Mouse (Mus musculus) cortical plate, adult 2 months (tissue): ENCODE measurements at regions not wholly inside any gene's neighbourhood (a gene's known extent, or its start where the extent isn't known, plus 50 kb on each side); places are given as distances from the start of the nearest gene placed in this dataset.

Experiments used
- H3K27ac ChIP-seq: fragments of 200-500 bp; 2 replicates; pipeline ENCODE4 v1.5.1; 2012; ENCODE audit warnings: low read length, control low read depth, inconsistent platforms; ENCODE audit not compliant: insufficient read depth
- H3K4me1 ChIP-seq: fragments of 200-500 bp; 2 replicates; pipeline ENCODE4 v1.6.1; 2011; ENCODE audit warnings: low read length; ENCODE audit not compliant: control insufficient read depth, insufficient read depth
- H3K4me3 ChIP-seq: fragments of 200-500 bp; 2 replicates; pipeline ENCODE4 v1.5.1; 2011; ENCODE audit warnings: mild to moderate bottlenecking, low read length, control low read depth; ENCODE audit not compliant: insufficient read depth
- CTCF ChIP-seq: fragments of 200-500 bp; IDR thresholded peaks from 2 replicates; pipeline ENCODE4 v1.5.1; 2011; ENCODE audit warnings: mild to moderate bottlenecking, control low read depth, low read length; ENCODE audit not compliant: insufficient read depth; ENCODE audit errors: extremely low read depth
- POLR2A ChIP-seq: fragments of 200-500 bp; IDR thresholded peaks from 2 replicates; pipeline ENCODE4 v1.6.1; 2011; ENCODE audit warnings: mild to moderate bottlenecking, low read length, control low read depth; ENCODE audit not compliant: insufficient read depth; ENCODE audit errors: extremely low read depth

- Histone ChIP-seq H3K27ac (no peak overlapping the region), H3K4me3 (no peak overlapping the region), H3K4me1 (no peaks in the 10 kb centered on the region)
- no peak for TF ChIP-seq POLR2A
- TF ChIP-seq CTCF: no peak
Measured at GRCm38 (mm10) chr12:70611891-70612290, 159.0 kb downstream of the Tmx1 start.

DNA sequence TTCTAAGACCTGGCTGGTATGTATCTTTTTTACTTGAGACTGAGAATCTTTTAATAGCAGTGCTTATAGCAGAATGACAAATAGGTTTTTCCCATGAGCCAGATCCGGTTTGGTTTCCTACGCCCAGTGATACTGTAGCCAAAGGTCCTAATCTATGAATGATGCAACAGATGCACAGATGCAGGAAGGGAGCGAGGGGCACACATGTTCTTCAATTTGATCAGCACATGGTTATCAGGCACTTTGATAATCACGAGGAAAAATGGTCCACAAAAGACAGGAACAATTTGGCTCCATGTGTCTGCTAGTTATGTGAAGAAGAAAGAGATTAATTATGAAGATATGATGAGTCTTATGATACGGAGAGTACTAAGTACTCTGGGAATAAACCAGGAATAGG is 160.3 kb downstream of the Tmx1 start:
- TF ChIP-seq CTCF: no peak
- no peak for TF ChIP-seq POLR2A
- no peak overlapping the region for H3K27ac ChIP-seq
- H3K4me3 ChIP-seq: no peak overlapping the region
- H3K4me1 ChIP-seq: no peaks in the 10 kb centered on the region

GRCm38 (mm10) chr12:70614101-70614500 is 161.2 kb downstream of the Tmx1 start:
- Histone ChIP-seq H3K4me3 (no peak overlapping the region), H3K4me1 (no peaks in the 10 kb centered on the region), H3K27ac (no peak overlapping the region)
- TF ChIP-seq CTCF: no peak
- no peak for TF ChIP-seq POLR2A

DNA sequence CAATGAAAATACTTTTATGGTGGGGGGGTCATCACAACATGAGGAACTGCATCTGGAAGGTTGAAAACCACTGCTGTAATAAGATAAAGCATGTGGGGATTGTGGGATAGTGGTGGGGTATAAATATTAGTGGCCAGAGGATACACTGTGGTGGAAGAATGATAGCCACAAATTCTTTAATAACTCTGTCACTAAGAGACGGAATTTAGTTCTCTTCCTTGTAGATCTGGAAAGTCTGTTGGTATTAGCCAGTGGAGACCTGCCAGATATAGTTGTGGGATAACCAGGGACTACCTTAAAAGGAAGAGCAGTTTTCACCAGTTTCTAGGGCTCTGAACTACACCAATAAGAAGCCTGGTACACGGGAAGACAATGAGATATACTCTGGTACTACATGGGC is 161.8 kb downstream of the Tmx1 start:
- Histone ChIP-seq H3K4me1 (no peaks in the 10 kb centered on the region), H3K4me3 (no peak overlapping the region), H3K27ac (no peak overlapping the region)
- TF ChIP-seq CTCF (no peak), POLR2A (no peak)

DNA sequence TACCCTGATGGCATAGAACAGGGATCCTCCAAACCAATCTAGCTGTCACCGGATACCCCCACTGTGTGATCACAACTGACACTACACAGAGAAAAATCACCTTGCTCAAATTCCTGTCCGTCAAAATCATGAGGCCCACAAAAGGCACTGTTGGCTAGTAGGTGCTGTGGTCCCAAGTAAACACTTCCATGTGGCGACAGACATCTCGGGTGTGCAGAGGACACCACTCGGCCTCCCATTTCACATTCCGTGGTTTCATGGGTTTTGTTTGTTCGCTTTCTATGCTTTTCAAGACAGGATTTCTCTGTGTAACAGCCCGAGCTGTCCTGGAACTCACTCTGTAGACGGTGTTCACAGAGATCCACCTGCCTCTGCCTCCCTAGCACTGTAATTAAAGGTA is 162.2 kb downstream of the Tmx1 start:
- H3K4me3 ChIP-seq: no peak overlapping the region
- no peak for TF ChIP-seq POLR2A
- no peak for TF ChIP-seq CTCF
- H3K27ac ChIP-seq: no peak overlapping the region
- H3K4me1 ChIP-seq: no peaks in the 10 kb centered on the region

DNA sequence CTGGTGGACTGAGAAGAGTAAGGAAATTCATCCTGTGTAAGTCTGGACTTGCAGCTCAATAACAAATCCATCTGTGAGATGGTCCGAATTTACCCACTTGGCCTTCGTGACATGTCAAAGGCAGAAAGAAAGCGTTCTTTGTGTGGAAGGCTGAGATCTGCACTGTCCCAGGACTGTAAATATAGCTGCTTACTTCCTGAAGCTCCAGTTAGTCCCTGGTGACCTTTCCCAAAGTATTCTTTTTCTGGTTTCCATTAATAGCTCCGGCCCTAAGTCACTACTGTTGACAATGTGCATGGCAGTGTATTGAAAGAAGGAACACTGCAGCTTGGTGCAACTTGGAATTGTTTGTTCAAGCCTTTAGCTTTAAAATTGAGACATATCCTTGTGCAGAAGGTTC is 163.2 kb downstream of the Tmx1 start:
- Histone ChIP-seq H3K4me1 (no peaks in the 10 kb centered on the region), H3K4me3 (no peak overlapping the region), H3K27ac (no peak overlapping the region)
- TF ChIP-seq POLR2A: no peak
- TF ChIP-seq CTCF: no peak

DNA sequence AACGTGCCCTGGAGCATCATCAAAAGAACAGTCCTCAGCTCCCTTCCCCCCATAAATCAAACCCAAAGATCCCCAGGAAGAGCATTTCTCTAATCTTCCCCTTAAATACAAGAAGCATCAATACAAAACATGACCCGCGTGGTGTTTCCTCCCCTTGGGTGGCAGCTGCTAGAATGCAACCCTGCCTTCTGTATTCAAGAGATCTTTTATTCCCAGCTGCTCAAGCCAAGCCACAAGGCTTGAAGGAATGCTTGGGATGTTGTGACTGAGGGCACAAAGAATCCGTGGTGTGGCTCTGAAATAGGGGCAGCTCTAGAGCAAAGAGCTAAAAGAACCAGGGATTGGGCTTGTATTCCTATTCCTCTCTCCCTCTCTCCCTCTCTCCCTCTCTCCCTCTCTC is 163.6 kb downstream of the Tmx1 start:
- no peak overlapping the region for H3K4me3 ChIP-seq
- TF ChIP-seq POLR2A (no peak), CTCF (no peak)
- no peaks in the 10 kb centered on the region for H3K4me1 ChIP-seq
- H3K27ac ChIP-seq: no peak overlapping the region

DNA sequence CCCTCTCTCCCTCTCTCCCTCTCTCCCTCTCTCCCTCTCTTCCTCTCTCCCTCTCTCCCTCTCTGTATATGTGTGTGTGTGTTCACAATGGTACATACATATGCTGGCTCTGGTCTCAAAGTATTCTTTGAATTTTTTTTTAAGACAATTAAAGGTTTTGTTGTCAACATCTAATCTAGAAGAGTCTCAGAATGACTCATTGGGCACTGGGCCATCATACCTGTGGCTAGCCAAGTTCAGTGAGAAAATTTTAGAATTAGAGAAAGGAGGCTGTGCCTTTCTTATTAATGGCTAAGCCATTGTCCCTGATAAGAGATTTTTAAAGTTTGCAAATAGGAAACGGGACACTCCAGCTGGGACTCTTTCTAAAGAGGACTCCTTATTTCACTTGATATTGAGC is 164.1 kb downstream of the Tmx1 start:
- Histone ChIP-seq H3K27ac (no peak overlapping the region), H3K4me1 (no peaks in the 10 kb centered on the region), H3K4me3 (no peak overlapping the region)
- TF ChIP-seq CTCF (no peak), POLR2A (no peak)

DNA sequence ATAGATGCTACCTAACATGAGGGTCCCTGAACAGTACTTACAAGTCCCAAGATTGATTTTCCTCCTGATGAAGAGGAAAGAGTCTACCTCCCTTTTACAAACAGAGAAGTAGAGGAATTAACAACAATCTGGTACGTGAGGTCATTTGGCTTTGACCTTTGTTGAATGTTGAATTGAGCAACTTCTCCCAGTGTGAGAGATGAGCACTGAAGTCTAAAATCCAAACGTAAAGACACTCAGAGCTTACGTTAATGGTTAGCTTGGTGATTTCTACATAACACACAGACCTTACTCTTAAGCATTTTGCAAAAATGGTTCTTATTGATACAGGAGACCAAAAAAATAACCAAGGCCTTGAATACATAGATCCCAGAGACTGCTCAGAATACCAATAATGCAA is 165.1 kb downstream of the Tmx1 start:
- Histone ChIP-seq H3K4me1 (no peaks in the 10 kb centered on the region), H3K4me3 (no peak overlapping the region), H3K27ac (no peak overlapping the region)
- TF ChIP-seq CTCF: no peak
- no peak for TF ChIP-seq POLR2A

- Histone ChIP-seq H3K4me3 (no peak overlapping the region), H3K4me1 (peaks cover 2% of the 10 kb centered on the region; the same call in 1 of the 2 replicates), H3K27ac (no peak overlapping the region)
- TF ChIP-seq CTCF (no peak), POLR2A (no peak)
Measured at GRCm38 (mm10) chr12:70619436-70619835, 166.5 kb downstream of the Tmx1 start.

DNA sequence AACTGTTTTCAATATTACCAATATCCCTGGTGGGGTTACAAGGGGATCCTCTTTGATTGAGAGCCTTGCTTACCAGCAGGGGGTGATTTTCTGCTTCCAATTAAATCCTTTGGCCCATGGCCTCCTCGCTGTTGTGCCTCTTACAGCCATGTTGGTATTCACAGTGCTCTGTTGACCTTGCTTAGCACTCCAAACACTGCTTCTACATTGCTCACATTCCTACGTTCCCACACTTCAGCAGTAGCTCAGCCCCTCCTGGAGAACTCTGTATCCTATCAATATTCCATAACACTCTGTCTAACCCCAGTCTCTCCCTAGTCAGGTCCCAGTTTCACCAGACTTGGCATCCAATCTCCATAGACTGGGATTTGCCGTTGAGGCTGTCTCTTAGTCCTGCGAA is 169.1 kb downstream of the Tmx1 start:
- Histone ChIP-seq H3K4me1 (peaks cover 5% of the 10 kb centered on the region), H3K4me3 (no peak overlapping the region), H3K27ac (no peak overlapping the region)
- TF ChIP-seq POLR2A (no peak), CTCF (no peak)
